Mouse (Mus musculus): ENCODE data around the gene Cckbr. TPM values are rescaled to one million over a fixed set of nuclear protein-coding genes. Genes with fewer than 3 reads are reported as not detected.

Gene Cckbr
- total and polyA plus RNA-seq, 3 experiments = not detected

- DNase-seq (ENCODE audit: low read depth, low spot score) = peak; percentile 82
- TF ChIP-seq KAT2A (conservative IDR thresholded peaks at IDR 0.05; ENCODE audit: low read depth, low read length) (no peak), HCFC1 (IDR thresholded peaks at IDR 0.05; ENCODE audit: low read depth, low read length) (0 out of 2 replicates have a peak, but pooled peaks have one; percentile 33), MAZ (IDR thresholded peaks at IDR 0.05; ENCODE audit: low read depth, low read length) (no peak; the same call in 1 of the 2 replicates), GATA1 (IDR thresholded peaks at IDR 0.05; ENCODE audit: low read depth, low read length) (0 out of 2 replicates have a peak, but pooled peaks have one; percentile 55), NELFE (IDR thresholded peaks at IDR 0.05; ENCODE audit: low read depth, low read length) (peak; percentile 47), EP300 (IDR thresholded peaks at IDR 0.05; ENCODE audit: low read depth in 1 of 2, low read length in 2 of 2) (peak; percentile 43 to 50; a peak in 2 of 4 replicates), POLR2A (IDR thresholded peaks at IDR 0.05; ENCODE audit: control insufficient read depth in 1 of 2, insufficient read depth in 1 of 2, low read depth in 1 of 2, low read length in 2 of 2, poor library complexity in 1 of 2) (peak in 1 of 2 experiments; percentile 72; a peak in 2 of 4 replicates), MAX (IDR thresholded peaks at IDR 0.05; ENCODE audit: low read length) (0 out of 2 replicates have a peak, but pooled peaks have one; percentile 9), ETS1 (IDR thresholded peaks at IDR 0.05; ENCODE audit: low read depth, low read length) (peak; percentile 82), CHD2 (IDR thresholded peaks at IDR 0.05; ENCODE audit: low read length) (no peak), TAL1 (IDR thresholded peaks at IDR 0.05; ENCODE audit: low read length) (no peak), USF1 (IDR thresholded peaks at IDR 0.05; ENCODE audit: low read depth, low read length) (no peak), ZNF384 (IDR thresholded peaks at IDR 0.05; ENCODE audit: low read depth, low read length) (peak; percentile 94), TBP (IDR thresholded peaks at IDR 0.05; ENCODE audit: low read depth, low read length) (peak; percentile 65), MEF2A (IDR thresholded peaks at IDR 0.05; ENCODE audit: extremely low read depth, insufficient replicate concordance, low read depth, low read length, poor library complexity, severe bottlenecking) (no peak), POLR2AphosphoS5 (IDR thresholded peaks at IDR 0.05; ENCODE audit: borderline replicate concordance, low read depth, low read length) (no peak), SMC3 (IDR thresholded peaks at IDR 0.05; ENCODE audit: low read depth, low read length) (no peak), RCOR1 (IDR thresholded peaks at IDR 0.05; ENCODE audit: low read depth, low read length) (peak; percentile 70), SIN3A (IDR thresholded peaks at IDR 0.05; ENCODE audit: low read length) (peak; percentile 71), MYC (IDR thresholded peaks at IDR 0.05; ENCODE audit: low read depth, low read length) (peak; percentile 72; the same call in 1 of the 2 replicates)
- H3K27me3 ChIP-seq (ENCODE audit: control insufficient read depth in 1 of 2, insufficient read depth in 2 of 2, low read length in 2 of 2) = no peaks in the 10 kb centered on the region
- H3K4me1 ChIP-seq (ENCODE audit: control insufficient read depth in 1 of 2, insufficient read depth in 2 of 2, low read length in 2 of 2) = peaks cover 0 to 11% of the 10 kb centered on the region in 2 experiments; a peak in 2 of 4 replicates
- H3K4me3 ChIP-seq (ENCODE audit: control insufficient read depth in 1 of 2, insufficient read depth in 1 of 2, low read depth in 2 of 2, low read length in 2 of 2) = peak overlapping the region; percentile 77 to 88
- H3K79me2 ChIP-seq (ENCODE audit: control insufficient read depth, insufficient read depth, low read length, poor library complexity) = no peaks in the 10 kb centered on the region; the same call in 1 of the 2 replicates
- H3K36me3 ChIP-seq (ENCODE audit: control insufficient read depth in 1 of 2, insufficient read depth in 2 of 2, low read length in 2 of 2) = peaks cover 0 to 23% of the 10 kb centered on the region in 2 experiments; a peak in 2 of 4 replicates
- H3K9me3 ChIP-seq (replicated peaks; ENCODE audit: insufficient read depth, low read length) = no peaks in the 10 kb centered on the region
- H3K9ac ChIP-seq (ENCODE audit: control insufficient read depth, low read depth, low read length, poor library complexity, severe bottlenecking) = peak overlapping the region; percentile 78
- peak overlapping the region; percentile 58 for H3K27ac ChIP-seq (ENCODE audit: control insufficient read depth, low read depth, low read length)
These were observed 26.2 kb upstream of the Cckbr start for GRCm38 (mm10) chr7:105399058-105399934.
